Mouse (Mus musculus): ENCODE measurements around the gene Per2.
A peak's percentile ranks its signal among the peaks of the same experiment; 100 is the strongest.

Per2 gene

GRCm38 (mm10) chr1:91458223-91458861, 782 bp downstream of the Per2 start:
- peak in 1 of 2 experiments; percentile 21 for DNase-seq

DNA sequence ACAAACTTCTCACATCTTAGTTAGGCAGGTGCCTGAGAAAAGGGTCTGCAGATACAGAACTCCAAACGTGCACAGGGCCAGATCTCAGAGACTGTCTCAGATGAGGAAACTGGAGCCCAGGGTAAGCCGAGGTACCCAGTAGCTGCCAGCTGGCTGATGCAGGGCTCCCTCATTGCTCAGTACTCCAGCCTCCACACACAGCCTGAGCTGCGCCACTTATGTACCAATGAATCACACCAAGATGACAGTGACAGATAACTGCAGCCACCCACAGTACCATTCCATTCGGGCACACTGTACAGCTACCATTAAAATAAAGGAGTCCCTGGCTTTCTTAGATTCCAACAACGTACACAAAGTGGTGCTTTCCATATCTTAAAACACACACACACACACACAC, 1.4 kb downstream of the Per2 start:
- DNase-seq: no peak

DNA sequence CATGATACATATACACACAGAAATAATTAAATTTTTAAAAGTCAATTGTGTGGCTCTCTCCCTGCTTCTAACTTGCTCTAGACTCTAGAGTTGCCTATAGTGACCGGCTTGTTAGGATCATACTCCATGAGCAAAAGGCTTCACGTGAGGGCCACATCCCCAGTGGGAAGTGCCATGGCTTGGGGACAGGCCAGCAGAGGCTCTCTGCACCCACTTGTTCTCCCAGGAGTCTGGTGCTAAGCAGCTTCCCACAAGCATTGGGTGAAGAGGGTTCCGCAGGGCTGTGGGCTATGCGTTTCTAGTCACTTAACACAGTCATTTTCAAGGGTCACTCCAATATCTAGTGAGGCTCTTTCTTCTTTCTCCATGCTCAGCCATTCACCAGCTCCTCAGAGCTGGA, 2.0 kb downstream of the Per2 start:
- no peak for DNase-seq

DNA sequence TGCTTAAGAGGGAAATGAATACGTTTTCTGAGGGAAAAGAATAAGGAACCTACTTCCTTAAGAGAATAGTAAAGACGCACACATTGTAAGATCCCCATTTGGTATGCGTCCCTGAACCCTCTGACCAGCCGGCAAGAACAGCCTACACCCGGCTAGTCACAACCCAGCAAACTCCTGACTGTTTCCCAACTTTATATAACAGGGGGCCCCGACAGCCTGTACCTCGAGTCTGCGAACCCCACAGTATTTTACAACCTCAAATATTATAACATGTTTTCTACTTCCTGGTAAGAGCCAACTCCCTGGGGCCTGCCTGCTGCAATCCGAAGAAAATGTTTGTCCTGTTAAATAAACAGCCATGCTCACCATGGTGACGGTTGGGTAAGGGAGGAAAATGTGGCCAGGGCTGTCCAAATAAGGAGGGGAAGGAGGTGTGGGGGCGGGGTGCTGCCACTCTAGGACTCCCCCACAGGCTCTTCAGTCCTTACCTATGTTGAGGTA, 2.8 kb downstream of the Per2 start:
- DNase-seq: no peak

GRCm38 (mm10) chr1:91455661-91456161, 3.4 kb downstream of the Per2 start:
- DNase-seq: peak; percentile 26 to 27

DNA sequence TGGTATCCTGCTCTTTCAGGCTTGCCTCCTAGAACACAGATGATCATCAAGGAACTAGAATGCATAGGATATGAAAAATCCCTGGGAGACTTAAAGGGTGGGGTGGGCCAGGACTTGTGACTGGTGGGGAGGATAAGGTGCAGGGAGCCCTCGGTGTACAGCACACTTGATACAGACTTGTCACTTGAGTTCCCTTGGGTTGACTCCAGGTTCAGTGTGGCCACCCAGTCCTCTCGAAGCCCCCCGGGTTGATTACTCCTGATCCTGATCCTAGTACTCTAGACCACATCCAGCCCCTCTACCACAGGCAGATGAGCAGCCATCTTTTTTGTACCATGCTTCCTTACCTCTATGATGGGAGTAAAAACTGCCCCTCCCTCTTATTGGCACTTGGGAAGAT, 4.2 kb downstream of the Per2 start:
- DNase-seq: no peak

- DNase-seq: no peak
These were observed 4.8 kb downstream of the Per2 start for GRCm38 (mm10) chr1:91454366-91454765.

DNA sequence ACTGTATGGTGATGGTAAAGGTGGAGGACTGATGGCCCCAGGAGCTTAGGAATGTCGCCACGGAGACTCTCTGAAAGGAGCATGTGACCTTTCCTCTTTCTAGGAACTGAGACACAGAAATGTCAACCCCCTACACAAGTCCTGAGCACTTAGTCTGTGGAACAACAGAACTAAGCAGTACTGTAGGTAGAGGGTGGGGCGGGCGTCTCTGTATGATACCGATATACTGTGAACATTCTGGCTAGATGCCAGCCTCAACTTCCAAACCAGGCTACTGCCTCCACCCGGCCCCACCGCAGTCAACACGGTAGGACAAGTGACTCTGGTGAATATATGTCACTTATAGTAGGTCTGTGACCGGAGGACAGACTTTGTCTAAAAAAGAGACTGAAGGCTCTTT, 5.2 kb downstream of the Per2 start:
- no peak for DNase-seq

DNA sequence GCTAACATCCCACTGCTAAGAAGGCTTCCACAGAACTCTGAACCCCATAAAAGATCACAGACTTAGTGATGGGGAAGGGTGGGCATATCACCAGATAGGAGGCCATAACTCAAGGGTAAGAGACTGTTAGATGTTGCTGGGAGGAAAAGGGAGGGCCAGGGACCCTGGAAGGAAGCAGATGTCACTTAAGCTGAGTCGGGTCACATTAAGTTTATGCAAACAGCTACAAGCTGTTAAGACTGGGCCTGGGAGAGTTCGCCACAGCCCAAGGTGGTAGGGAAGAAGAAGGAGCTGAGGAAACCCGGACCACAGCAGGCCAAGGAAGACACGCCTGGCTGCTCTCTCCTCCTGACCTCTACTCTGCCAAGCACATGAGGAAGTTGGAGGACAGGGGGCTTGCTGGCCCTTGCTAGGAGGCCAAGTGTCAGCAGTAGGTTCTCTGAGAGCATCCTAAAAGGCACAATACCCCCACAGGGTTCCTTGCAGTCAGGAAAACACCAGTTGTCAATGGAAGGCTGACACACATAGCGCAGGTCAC, 7.5 kb downstream of the Per2 start:
- no peak for DNase-seq

DNA sequence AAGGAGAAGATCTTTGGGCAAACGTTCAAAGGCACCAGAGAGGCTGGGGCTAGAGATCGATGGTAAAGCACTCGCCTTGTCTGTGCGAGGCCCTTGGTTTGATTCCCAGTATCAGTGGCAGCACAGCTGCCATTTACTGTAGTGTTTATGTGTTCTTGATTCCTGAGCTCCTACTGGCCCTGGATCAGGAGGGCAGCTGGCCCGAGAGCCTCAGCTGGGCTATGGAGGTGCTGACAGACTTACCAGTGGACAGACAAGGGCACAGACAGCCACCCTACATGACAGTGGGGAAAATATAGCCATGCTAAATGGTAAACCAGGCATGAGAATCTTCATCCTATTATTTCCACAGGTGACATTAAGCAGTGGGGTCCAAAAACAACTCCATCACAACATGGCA, 8.3 kb downstream of the Per2 start:
- DNase-seq: no peak

- DNase-seq: no peak
These were observed 10.4 kb downstream of the Per2 start for GRCm38 (mm10) chr1:91448688-91449087.

DNA sequence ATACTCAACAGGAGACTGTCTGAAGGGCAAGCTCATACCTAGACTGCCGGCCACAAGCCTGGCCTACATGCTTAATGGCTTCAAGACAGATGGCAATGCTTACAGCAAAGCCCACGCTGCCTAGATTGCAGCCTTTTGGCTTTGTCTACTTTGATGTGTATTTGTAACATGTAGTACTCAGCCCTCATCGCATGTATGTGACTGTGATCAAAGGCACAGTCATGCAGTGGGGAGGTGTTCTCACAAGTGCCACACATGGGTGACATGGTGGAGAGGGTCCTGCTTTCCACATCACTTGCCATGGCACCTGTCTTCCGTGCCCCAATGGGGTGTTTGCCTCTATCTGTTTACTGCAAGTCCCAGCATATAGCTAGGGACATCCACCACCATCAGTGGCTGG, 12.6 kb downstream of the Per2 start:
- no peak for DNase-seq

- no peak for DNase-seq
These were observed 13.1 kb downstream of the Per2 start for GRCm38 (mm10) chr1:91446060-91446459.

- DNase-seq: no peak
These were observed 14.0 kb downstream of the Per2 start for GRCm38 (mm10) chr1:91444841-91445830.

DNA sequence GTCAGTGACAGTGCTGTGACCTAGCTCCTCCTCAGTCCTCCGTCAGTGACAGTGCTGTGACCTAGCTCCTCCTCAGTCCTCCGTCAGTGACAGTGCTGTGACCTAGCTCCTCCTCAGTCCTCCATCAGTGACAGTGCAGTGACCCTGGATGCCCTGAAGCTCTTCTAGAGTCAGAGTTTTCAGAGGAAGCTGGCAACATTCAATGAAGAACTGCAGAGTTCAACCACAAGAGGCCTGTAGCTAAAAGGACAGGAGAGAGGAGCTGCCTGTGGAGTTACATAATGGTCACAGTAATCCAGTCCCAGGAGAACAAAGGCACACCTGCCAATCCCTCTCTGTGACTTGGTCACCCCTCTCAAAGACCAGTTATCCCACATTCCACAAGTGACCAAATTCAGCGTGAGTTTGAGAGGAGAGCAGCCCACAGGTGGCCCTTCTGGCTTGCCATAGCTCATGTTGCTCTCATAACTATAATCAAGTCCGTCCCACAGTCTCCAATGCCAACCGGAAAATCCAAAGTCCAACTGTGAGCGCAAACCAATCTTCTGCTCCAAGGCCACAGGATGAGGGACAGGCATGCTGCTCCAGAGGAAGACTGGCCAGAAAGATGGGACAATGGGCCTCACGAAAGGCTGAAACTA, 16.7 kb downstream of the Per2 start:
- DNase-seq: no peak

- no peak for DNase-seq
These were observed 17.3 kb downstream of the Per2 start for GRCm38 (mm10) chr1:91441855-91442254.

GRCm38 (mm10) chr1:91439776-91440175, 19.3 kb downstream of the Per2 start:
- no peak for DNase-seq

GRCm38 (mm10) chr1:91437573-91437972, 21.6 kb downstream of the Per2 start:
- DNase-seq: no peak

GRCm38 (mm10) chr1:91437083-91437400, 22.1 kb downstream of the Per2 start:
- DNase-seq: no peak

DNA sequence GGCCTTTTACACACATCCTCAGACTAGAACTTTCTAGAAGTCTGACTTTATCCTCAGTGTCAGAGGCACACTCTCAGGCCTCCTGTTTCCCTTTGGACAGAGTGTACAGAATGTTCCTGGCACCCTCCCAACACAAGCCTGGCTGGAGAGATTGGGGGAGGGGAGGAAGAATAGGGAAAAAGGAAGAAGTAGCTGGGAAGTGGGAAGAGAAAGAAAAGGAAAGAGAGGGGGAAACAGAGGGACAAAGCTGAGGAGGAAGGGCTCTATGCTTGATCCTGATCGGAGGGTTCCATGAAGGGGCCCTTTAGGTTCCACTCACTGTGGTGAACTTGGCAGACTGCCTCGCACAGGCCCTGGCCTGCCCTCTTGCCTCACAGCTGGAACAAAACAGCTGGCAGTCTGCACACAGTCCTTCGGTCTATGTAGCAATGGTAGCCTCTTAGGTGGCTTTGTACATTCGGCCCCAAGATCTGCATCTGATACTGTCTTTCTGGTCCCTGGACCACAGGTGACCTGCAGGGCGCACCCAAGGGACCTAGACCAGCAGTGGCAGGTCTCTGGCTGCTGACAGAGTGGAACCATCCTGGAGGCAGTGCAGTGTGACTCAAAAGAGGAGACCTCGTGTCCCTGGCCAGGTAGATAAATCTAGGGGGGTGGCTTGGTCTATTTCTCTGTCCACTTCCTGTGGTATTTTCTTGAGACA, 22.6 kb downstream of the Per2 start:
- no peak for DNase-seq

DNA sequence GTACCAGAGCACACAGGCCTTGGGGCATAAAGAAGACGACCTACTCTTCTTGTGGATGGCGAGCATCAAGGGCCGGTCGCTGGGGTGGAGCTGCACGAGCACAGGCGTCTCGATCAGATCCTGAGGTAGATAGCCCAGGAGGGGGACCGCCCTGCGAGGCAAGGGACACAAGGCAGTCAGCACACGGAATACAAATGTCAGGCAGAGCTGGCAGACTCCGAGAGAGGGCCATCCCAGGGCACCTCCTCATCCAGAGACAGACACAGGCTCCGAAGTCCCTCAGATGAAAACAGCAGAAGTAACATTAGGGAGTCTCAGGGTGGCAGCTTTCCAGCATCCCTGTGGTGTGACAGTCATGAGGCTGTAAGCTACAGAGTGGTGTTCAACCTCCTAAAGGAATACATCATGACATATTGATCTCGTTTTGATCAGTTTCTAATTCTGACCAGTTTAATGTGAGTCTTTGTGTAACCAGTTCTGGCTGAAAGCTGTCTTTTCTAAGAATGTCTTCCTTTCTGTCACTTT, 23.5 kb downstream of the Per2 start:
- DNase-seq: no peak

GRCm38 (mm10) chr1:91434905-91435304, 24.2 kb downstream of the Per2 start:
- DNase-seq: no peak

All from spleen, adult 18-20 months (tissue).